Mouse (Mus musculus) heart, postnatal 4 days (tissue): ENCODE data around the gene Prss23. TPM values are rescaled to one million over a fixed set of nuclear protein-coding genes. Genes with fewer than 3 reads are reported as not detected.
A peak's percentile ranks its signal among the peaks of the same experiment; 100 is the strongest.

Source experiments
- DNase-seq: peaks from one replicate; pipeline ENCODE4 v3.0.0; 2021
- total RNA-seq, 2 experiments: library from RNA; stranded (reverse); gene quantifications; 2 replicates each; pipeline ENCODE4 v1.2.3; 2021

The Prss23 gene
- total RNA-seq = 10 to 100 TPM; 29.5 to 31.1 TPM

DNA sequence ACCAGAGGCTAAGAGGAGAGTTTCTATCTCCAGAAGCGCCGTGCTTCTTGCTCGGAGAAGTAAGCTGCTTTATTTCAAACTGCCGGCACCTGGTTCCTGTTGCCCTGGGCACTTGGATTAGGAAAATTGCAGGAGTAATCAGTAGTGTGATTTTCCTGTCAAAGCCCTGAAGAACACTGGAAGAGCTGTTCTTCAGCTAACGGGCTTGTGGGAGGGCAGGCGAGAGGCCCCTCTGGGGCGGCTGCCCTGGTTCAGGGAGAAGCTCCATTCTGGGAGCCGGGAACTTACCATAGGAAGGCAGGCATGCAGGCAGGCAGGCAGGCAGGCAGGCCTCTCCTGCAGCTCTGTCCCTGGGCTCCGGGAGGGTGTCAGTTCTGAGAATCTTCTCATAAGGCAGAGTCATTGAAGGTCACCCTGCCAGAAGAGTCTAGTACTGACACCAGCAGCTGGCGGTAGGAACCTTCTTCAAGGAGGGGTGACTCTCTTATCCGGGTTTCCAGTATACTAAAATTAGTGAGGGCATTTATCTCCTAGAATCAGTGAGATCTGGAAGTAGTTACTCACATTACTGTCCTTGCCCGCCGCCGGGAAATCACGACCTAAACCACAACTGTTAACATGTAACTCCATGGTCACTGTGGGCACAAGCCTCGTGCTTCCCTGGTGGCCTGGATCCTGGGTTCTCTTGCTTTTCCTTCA is at the start of gene Prss23:
Gene Prss23 (minus strand): TSS at position 457 of the 699 bp plus-strand sequence.
- peak; percentile 10 for DNase-seq

DNA sequence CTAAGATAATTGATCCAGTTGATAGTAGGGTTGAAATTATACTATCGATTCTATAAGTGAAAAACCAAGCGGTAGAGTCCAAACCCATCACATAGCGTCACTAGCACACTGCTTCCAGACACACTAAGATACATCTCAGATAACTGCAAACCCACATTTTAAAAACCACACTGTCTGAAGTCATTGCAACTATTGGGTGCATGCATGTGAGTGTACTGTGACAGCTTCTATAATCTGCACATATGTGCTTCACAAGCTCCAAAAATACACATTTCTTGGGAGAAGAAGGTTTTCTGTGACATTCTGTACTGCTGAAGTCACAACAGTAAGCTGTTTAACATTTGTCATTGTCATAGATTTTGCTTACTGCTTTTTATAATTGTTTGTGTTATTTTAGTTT is 49.1 kb upstream of the Prss23 start:
- no peak for DNase-seq

DNA sequence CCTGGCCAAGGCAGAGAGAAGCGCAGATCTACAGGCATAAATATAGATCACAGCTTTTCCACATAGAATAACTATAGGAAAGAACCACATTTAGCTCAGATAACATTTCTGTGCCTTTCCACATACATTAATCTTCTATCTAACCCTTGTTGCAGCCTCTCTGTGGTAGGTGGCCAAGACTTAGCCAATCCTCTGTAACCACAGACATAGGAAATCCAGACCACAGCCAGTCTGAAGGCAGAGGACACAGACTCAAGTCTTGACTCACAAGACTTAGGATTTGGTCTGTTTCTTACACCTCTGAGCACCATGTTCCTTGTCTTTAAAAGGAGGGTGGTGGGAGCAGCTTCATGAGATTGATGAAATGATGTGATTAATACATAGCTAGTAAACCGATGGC is 37.6 kb upstream of the Prss23 start:
- no peak for DNase-seq

DNA sequence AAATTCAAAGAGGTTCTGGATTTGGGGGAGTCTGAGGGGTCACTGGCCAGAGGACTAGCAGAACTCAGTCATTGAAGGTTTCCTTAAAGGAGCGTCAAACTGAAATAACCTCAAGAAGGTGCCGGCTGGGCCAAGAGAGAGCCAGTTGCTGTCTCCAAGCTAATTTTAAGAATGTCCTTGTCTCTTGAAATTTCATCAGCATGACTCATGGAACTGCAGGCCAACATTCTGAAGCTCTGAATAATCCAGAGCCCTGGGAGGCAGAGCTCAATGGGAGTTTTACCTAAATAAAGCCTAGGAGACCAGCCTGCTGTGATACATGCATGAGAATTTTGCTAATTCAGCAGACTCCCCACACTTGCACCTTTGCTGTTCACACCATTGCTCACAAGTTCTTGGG is 36.5 kb upstream of the Prss23 start:
- peak; percentile 47 for DNase-seq

DNA sequence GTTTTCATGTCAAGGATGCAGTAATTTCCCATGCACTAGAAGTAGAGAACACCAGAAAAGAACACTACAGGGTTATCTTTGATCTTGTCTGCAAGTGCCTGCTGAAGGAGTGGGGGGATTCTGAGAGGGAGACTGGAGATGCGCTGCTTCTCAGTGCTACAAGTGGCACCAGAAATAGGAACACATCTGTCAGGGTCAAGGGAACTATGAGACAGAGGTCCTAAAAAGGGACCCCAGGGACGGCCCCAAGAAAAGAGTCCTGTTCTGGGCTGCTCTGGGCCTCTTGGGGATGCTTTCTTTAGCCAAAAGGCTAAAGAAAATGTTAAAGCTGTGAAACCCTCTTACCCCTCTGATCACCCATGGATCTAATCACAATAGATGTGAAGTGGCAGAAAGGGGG is 35.2 kb upstream of the Prss23 start:
- no peak for DNase-seq

DNA sequence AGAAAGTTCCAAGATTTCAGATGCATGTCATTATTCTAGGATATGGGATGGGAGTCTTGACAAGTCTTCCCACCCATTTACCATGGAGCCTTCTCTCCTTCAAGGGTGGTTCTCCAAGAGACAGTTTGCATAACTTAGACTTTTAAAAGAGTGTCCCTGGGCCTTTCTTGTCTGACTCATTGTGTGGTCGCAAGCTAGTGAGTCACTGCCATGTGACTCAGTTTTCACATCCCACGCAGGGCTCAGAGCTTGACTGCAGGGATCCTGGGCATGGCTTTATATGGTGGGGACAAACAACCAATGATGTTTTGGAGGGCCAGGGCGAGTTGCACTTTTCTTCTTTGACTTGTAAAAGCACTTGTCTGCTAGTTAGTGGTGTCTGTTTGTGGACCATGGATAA is 34.0 kb upstream of the Prss23 start:
- DNase-seq = peak; percentile 7

DNA sequence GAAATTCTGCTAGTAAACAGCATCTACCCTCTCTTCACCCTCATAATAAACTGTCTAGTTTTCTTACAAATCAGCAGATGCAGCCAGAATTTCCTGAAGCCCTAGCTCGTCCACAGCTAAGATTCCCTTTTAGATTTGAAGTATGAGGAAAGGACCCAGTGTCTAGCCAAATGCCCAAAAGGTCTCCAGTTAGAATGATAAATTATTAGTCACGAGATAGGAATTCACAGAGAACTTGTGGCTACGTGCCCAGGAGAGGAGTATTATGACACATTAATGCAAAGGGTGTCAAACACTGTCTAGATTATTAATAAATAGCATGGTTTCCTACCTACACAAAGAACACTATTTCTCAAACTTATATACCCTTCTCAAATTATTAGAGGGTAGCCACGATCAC is 32.6 kb upstream of the Prss23 start:
- no peak for DNase-seq

DNA sequence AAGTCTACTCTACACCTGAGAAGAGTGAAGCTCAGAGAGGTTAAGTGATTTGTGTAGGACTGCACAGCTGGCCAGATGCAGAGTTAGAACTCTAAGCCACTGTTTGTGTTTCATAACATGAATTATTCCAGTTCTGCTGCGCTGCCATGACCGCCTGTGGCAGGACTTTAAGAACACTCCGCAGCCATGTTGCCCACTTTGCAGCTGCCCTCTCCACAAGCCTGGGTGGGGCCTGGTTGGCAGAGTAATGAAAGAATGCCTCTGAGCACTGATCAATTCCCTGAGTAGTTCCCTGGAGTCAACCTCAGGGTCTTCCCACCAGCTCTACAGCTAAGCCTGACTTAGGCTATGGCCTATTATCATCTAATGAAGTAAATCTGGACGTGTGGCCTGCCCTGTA is 32.1 kb upstream of the Prss23 start:
- DNase-seq = no peak

DNA sequence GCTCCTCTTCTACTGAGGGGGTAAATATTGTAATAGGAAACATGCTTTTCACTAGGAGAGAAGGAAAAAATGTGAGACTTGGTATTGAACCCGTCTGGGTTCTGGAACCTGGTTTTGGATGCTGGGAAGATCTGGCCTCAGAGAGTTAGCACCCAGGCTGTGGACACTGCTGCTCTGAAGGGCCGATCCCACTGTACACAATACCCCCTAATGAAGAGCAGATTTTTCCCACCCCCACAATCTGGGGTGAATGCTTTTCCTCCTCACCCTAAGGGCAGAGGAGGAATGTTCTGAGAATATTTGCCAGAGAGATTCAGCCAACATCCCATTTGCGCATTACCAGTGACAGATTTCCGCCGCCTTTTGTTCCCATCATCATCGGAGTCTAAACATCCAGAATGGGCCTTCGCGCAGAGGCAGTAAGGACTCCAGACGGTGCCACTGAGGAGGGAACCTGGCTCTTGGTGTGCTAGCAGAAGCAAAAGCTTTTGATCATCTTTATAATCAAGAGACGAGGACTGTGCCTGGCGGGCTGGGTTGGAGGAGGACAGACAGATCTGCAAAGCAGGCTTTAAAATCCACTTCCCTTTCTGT is 31.6 kb upstream of the Prss23 start:
- DNase-seq = no peak

DNA sequence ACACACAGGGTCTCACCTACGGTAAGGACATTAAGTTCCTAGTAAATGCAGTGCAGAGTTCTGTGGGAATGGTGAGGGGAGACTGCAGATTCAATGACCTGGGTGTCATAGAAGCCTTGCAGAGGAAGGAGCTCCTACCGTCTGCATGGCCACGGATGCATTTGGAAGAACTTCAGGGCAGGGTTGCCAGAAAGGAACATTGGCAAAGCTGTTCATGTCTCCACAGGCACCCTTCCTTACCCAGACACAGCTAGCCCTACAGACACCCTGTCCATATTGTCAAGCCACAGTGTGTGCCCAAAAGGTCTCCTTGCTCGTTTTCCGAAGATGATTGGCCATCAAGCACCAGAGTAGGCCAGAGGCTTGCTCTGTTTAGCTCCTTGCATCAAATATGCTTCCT is 30.1 kb upstream of the Prss23 start:
- DNase-seq = no peak

DNA sequence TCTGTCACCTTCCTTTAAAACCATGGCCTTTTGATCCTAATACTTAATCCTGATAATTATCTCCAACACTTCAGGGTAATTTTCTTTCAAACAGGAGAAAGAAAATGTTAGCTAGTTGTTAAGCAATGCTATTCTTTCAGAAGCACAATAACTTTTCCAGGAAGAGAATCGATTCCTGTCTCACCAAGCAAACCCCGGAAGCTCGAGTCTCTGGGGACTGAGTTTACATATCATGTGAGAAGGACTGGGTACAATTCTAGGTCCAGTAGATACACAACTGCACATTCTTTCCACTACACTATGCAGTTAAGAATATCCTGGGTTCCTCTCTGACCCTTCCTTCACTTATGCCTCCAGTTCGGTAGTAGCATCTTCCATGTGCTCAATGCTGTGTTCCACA is 29.7 kb upstream of the Prss23 start:
- DNase-seq = no peak

DNA sequence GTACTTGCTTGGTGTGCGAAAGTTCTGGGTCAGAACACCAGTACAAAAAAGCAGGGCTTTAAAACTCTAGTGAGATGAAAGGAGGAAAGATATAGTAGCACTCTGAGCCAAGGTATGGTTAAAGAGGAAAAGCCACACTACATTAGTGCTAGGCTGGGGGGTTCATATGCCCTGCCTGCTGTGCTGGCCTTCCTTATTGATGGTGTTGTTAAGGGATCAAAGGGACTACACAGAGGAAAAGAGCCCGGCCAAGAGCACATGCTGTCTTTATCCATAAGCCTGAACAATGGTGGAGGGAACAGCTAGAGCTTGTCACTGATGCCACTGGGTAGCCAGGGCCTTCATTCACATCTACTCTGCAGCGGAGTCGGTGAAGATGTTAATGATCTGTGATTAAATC is 28.2 kb upstream of the Prss23 start:
- DNase-seq = no peak

DNA sequence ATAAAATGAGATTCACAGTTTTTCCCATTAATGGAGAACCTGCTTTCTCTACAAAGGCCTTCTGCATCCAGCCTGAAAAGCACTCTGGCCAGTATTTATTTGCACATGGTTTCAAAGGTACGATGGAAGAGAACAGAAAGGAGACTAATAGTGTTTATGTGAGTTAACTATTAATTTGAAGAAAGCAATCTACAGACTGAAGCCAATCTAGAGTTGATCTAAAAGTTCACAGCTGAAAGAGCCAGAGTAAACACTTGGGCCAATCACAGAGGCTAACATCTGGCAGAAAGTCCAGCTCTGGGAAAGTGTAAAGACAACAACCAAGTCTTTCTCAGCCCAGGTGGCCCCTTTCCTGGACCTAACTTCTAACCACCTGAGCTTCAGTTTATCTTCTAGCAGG is 27.1 kb upstream of the Prss23 start:
- DNase-seq = no peak

DNA sequence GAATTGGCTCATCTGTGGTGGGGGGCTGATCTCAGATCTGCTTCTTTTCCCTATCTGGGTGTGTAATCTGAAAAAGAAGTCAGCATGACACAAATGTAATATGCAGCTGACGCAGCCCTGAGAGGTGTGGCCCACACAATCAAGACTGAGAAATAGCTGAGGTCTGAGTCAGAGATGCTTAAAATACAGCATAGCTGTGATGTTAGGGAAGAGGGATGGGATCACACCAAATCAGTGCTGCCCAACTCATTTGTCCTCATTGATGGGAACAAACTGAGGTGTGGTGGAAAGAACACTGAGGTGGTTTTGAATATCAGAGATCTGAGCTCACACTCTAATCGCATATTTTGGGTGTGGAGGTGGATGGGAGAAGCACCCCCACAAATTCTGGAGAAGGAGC is 14.0 kb upstream of the Prss23 start:
- no peak for DNase-seq

DNA sequence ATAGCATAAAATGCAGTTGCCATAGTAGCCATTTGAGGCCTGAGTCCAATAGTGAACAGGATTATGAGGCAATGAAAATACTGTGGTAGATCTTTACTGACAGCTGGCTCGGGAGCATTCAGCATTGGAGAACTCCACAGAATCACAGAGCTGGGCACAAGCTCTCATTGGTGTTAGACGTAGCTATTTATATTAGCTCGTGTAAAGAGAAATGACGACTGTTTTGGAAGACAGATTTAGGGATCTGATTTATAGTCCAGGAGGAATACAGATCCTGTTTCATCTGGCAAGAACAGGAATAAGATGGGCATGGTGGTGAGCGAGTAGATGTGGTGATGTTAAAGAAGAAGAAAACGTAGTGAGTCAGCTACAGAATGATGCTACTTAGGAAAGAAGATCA is 12.4 kb upstream of the Prss23 start:
- DNase-seq = no peak

DNA sequence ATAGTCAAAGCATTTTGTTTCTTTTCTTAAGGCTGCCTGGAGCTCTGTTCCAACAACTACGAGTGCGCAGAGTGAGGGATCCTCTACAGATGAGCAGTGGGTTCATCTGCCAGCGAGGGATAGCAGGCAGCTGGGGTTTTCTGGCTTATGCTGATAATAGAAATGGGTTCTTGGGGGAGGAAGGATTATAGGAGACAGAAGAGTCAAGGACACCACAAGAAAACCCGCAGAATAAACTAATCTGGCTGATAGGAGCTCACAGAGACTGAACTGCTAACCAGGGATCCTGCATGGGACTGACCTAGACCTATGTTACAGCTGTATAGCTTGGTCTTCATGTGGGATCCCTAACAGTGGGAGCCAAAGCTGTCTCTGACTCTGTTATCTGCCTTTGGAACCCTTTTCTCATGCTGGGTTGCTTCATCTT is 456 bp upstream of the Prss23 start:
- no peak for DNase-seq

DNA sequence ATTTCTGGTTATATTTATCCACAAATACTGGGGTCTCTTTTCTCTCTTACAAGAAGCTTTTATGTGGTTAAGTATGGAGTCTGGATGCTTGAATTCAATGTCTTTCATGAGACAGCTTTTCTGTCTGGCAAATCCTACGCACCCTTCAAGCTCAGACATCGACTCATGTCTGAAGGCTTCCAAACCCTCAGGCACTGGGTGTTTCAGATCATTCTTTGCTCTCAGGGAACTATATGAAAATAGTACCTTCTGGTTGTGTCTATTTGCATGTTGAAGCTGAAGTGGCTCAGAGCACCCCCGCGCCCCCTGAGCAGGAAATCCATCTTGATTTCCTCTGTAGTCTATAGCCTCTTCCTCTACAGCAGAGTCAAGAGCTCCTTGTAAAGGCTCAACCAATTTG is 3.2 kb downstream of the Prss23 start:
- DNase-seq = no peak

DNA sequence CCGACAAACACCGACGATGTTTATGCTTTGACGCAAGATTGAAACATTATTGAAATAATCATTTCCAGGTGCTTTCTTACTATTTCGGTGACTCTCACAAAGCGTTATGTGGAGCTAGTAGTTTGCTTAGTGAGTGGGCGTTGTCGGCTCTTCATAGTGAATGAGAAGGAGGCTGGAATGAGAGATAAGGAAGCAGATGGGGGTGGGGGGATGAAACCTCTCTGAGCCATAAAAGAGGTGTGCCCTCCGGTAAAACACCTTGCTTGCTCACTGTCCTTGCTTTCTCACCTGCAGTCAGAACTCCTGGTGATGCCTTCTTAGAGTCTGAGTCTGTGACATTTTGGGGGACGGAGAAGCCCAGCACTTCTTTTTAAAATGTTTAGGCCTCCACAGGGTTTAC is 4.8 kb downstream of the Prss23 start:
- DNase-seq = no peak

DNA sequence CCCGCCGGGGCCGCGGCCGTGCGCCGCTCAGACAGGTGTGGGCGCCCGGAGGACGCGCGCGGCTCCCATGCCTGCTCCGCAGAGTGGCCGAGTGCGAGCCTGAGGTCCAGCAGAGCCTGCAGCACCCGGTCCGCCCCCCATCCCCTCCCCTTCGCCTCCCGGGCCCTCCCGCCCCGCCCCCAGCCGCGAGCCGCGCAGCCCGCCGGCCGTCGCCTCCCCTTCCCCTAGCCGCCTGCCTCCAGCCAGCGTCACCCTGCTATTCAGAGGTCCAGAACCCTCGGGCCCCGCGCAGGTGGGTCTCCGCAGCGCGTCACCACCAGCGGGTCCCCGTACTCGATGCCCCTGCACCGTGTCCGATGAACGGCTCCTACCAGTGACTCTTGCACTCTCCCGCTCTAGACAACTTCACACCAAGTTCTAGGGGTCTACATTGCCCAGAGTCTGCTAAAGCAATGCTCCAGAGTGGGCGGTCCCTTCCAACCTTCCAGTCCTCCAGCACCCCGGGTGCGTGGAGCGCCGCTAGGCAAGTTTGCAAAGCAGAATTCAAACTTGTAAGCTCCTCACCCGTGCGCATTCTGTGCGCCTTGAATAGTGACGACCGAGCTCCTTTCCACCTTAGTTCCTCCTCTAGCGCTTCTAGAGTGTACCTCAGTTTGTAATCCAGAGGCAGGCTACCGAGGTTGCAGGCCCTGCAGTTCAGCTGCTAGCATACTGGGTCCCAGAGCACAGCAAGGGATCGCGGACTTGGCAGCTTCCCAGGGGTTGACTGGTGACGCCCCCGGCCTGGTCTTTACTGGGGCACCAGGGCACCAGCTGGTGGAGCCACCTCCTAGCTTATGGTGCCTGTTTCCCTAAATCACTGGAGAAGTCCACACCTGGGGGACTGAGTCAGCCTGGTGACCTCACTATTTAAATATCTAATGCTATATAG is 9.3 kb downstream of the Prss23 start:
- peak; percentile 84 for DNase-seq

DNA sequence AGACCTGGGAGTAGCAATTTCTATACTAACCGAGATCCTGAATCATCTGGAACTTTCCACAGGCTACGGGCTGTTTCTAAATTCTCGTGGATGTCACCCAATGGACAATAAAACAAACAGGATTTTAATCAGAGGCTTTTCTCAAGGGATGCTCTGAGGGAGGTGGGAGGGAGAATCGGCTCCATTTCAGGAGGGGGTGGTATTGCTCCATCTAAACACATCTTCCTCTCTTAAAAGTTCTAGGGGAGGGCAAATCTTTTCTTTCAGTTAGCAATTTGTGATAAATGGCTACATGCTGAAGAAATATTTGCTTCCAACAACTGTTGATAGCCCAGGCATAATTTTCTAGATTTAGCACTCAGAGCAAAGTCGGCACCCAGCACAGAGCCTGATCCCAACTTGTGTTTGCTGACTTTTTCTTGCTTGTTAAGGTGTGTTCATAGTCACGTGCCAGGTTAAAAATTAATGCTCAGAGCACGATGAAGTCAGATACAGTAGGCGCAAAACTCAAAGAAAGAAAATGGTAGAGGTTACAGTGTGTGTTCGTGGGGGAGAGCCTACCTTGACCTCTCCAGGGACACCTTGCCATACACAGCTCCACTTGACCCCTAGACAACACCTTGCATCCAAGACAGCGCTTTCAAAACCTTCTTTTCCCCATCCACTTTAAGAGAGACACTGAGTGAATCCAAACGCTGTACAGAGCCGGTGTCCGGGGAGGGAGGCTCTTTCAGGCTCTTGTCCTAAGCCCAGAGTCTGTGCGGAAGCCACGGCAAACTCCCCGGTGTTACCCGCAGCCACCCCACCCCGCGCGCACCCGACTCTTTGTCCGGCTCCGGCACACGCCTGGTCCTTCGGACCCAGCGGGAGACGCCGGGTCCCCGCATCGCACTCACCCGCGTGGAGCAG is 10.2 kb downstream of the Prss23 start:
- no peak for DNase-seq

DNA sequence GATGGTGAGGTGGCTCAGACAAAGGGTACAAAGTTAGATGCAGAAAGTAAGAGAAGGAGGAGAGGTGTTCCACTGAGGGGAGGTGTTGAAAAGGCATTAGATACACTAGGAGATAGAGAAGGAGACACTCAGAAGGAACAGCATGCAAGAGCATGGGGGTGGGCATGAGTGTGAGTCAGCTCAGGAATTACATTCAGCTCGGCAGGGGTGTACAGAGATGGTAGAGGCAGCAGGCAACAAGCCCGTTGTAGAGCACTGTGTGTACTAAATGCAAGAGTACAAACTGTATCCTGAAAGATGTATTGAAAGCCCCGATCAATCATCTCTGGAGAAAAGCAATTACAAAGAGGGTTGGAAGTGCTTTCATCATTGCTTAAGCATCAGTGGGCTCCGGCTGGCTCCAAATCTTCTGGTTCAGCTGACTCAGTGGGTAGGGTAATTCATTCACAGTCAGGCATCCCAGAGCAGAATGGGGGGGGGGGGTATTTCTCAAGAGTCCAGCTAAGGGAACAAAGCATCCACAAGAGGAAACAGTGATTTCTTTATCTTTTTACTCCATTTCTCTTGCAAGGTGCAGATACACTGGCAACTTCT is 15.0 kb downstream of the Prss23 start:
- DNase-seq = no peak

DNA sequence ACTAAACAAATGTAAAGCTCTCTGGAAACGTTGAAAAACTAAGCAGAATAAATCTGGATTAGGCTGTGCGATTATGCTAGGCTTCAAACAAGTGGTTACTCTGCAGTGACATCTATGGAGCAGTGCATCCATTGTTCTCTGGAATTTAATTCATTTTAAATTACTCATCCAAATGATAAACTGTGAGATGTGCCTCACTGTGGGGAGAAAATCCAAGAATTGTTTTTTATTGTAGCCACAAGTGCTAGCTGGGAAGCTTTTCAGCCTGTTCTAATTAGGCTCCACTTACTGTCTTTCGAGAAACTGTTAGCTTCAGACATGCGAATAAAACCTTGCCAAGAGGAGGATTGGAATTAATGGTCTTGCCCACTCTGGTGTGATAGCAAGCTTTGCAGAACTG is 18.3 kb downstream of the Prss23 start:
- DNase-seq = no peak
